Mouse (Mus musculus) liver, adult 2 months (tissue): ENCODE measurements around the gene Fam185a. TPM values are rescaled to one million over a fixed set of nuclear protein-coding genes. Genes with fewer than 3 reads are reported as not detected.

ENCODE experiments used
- DNase-seq: peaks from one replicate; pipeline ENCODE4 v3.0.0-alpha.2; 2011; ENCODE audit warnings: low read depth, low spot score; ENCODE audit errors: extremely low read depth
- H3K27ac ChIP-seq: fragments of 200-500 bp; replicated peaks from 2 replicates; pipeline ENCODE4 v1.5.1; 2012; ENCODE audit warnings: low read depth, mild to moderate bottlenecking, control low read depth, inconsistent platforms, low read length; ENCODE audit not compliant: insufficient read depth
- H3K27me3 ChIP-seq: fragments of 200-500 bp; 2 replicates; pipeline ENCODE4 v1.6.1; 2012; ENCODE audit warnings: mild to moderate bottlenecking, moderate library complexity, low read length, inconsistent platforms; ENCODE audit not compliant: control insufficient read depth, insufficient read depth
- H3K36me3 ChIP-seq: fragments of 200-500 bp; 2 replicates; pipeline ENCODE4 v1.6.1; 2012; ENCODE audit warnings: low read length, inconsistent platforms; ENCODE audit not compliant: control insufficient read depth, insufficient read depth
- H3K4me1 ChIP-seq: fragments of 200-500 bp; 2 replicates; pipeline ENCODE4 v1.6.1; 2011; ENCODE audit warnings: low read length; ENCODE audit not compliant: control insufficient read depth, insufficient read depth
- H3K4me3 ChIP-seq: fragments of 200-500 bp; 2 replicates; pipeline ENCODE4 v1.5.1; 2011; ENCODE audit warnings: low read depth, mild to moderate bottlenecking, control low read depth, low read length, moderate library complexity; ENCODE audit not compliant: insufficient read depth
- H3K79me2 ChIP-seq: fragments of 200-500 bp; 2 replicates; pipeline ENCODE4 v1.6.1; 2012; ENCODE audit warnings: inconsistent platforms, mild to moderate bottlenecking, low read length, moderate library complexity; ENCODE audit not compliant: control insufficient read depth, insufficient read depth
- H3K9ac ChIP-seq: fragments of 200-500 bp; 2 replicates; pipeline ENCODE4 v1.6.1; 2012; ENCODE audit warnings: low read depth, mild to moderate bottlenecking, control low read depth, inconsistent platforms, low read length
- CTCF ChIP-seq: fragments of 200-500 bp; IDR thresholded peaks from 2 replicates; pipeline ENCODE4 v1.5.1; 2011; ENCODE audit warnings: low read depth, low read length, control low read depth
- POLR2A ChIP-seq: fragments of 200-500 bp; IDR thresholded peaks from 2 replicates; pipeline ENCODE4 v1.6.1; 2011; ENCODE audit warnings: low read length, control low read depth; ENCODE audit not compliant: insufficient read depth; ENCODE audit errors: extremely low read depth
- WGBS: fragments of 180-500 bp; shearing (Covaris S2); methylation state at CpG from one replicate; pipeline ENCODE4 v1.1.7; 2018; 5-methylcytosine and 5-hydroxymethylcytosine counted together
- polyA plus RNA-seq: library from polyadenylated mRNA; depleted of rRNA; stranded (reverse); fragments of >200 nt; gene quantifications from 2 replicates; pipeline ENCODE4 v1.2.3, GENCODE M21; 2012
- total RNA-seq: library from RNA; depleted of rRNA; stranded (reverse); fragments of >200 nt; gene quantifications from 2 replicates; pipeline ENCODE4 v1.2.3, GENCODE M21; 2014

Fam185a gene
- total and polyA plus RNA-seq, 2 experiments: 1.7 to 9.8 TPM

DNA sequence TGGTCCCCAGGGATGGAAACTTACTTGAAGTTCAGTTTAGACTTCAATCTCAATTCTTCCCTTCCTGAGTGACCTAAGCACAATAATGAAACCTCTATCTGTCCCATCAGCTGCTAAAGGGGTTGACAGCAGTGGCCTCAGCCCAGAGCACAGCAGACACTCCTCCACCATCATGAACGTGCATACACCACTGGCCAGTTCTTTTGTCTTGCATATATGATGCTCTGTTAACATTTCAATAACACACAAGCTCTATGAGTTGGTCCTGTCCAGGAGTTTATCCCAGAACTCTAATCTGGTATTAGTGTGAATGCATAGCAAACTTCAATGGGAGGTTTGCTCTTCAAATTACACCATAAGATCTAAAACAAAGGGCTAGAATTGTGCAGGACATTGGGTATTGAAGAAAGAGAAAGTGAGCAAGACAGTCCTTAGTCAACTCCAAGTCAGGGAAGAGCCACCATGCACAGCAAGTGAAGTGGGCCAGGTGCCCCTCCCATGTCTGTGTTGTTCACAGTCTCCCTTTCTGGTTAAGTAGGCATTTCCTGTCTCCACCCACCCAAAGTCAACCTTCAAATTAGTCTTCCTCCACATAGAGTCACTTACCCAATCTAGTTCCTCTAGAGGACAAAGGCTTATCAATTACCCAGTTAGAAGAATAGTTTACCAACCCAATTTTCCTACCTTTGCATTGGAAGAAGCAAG lies 10.5 kb upstream of the Fam185a start:
- Histone ChIP-seq H3K9ac (no peak overlapping the region), H3K4me1 (no peaks in the 10 kb centered on the region), H3K27me3 (no peaks in the 10 kb centered on the region), H3K4me3 (no peak overlapping the region), H3K36me3 (no peaks in the 10 kb centered on the region), H3K79me2 (no peaks in the 10 kb centered on the region), H3K27ac (no peak overlapping the region)
- 60% methylated on average over 1 of the region's 1 CpGs for WGBS
- DNase-seq: no peak
- TF ChIP-seq CTCF: no peak
- no peak for TF ChIP-seq POLR2A

DNA sequence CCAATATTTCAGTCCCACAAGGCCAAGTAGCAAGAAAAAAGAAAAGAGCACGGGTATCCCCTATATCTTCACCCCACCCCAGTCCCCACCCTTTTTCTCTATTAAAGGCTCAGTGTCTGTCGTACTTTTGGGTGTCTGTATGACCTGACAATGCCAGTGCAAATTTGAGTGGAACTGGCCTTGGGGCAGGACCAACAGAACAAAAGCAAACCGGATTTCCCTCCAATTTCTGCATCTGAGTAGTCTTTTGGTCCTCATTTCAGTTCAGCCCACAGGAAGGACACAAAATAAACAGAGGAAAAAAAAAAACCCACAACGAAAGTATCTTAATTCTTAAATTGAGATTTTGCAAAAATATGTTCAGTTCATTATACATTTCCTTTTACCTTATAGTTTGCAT lies 6.1 kb upstream of the Fam185a start:
- H3K27ac ChIP-seq: no peak overlapping the region
- H3K27me3 ChIP-seq: no peaks in the 10 kb centered on the region
- no peaks in the 10 kb centered on the region for H3K4me1 ChIP-seq
- TF ChIP-seq POLR2A: no peak
- TF ChIP-seq CTCF: no peak
- no peaks in the 10 kb centered on the region for H3K36me3 ChIP-seq
- 66% methylated on average over 4 of the region's 4 CpGs for WGBS
- H3K79me2 ChIP-seq: no peaks in the 10 kb centered on the region
- H3K9ac ChIP-seq: no peak overlapping the region
- H3K4me3 ChIP-seq: no peak overlapping the region
- no peak for DNase-seq

DNA sequence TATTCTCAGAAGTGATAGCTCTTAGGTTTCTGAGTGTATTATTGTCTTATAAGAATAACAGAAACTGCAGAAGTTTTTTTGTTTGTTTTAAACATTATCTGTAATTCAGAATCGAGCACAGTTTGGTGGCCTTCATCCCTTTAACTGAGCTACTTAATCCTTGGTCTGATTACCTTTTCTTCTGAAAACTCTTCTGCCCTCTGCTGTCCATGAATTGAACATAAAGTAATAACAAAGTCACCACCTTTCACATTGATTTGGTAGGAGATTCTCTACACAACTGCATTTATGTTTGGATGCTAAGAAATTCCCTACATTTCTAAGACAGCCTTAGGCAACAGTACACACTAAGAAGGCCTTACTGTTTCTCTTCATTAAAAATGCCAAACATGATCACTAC lies 4.1 kb upstream of the Fam185a start:
- Histone ChIP-seq H3K4me3 (no peak overlapping the region), H3K27ac (no peak overlapping the region), H3K79me2 (no peaks in the 10 kb centered on the region), H3K4me1 (0 out of 2 replicates have a peak, but pooled peaks cover 1% of the 10 kb centered on the region), H3K36me3 (no peaks in the 10 kb centered on the region), H3K9ac (no peak overlapping the region), H3K27me3 (no peaks in the 10 kb centered on the region)
- TF ChIP-seq POLR2A (no peak), CTCF (peak; percentile 26)
- 5% methylated on average over 1 of the region's 1 CpGs for WGBS
- peak; percentile 28 for DNase-seq

DNA sequence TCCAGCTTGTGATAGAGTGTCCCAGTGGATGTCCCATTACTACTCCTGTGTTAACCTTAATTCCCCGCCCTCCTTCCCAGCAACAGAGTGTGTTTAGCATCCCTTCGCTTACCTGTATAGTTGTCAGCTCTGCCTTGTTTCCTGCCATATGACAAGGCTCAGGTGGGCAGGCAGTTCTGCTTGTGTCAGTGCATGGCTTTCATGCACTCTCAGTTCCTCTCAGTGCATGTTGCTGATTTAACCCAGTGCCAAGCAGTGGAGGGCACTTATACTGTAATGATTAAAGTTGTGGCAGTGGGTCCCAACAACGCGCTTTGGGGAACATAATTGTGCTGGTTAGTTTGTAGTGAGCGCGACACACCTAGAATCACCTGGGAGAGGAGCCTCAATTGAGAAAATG lies 1.9 kb downstream of the Fam185a start:
- DNase-seq: no peak
- WGBS: 98% methylated on average over 6 of the region's 6 CpGs

DNA sequence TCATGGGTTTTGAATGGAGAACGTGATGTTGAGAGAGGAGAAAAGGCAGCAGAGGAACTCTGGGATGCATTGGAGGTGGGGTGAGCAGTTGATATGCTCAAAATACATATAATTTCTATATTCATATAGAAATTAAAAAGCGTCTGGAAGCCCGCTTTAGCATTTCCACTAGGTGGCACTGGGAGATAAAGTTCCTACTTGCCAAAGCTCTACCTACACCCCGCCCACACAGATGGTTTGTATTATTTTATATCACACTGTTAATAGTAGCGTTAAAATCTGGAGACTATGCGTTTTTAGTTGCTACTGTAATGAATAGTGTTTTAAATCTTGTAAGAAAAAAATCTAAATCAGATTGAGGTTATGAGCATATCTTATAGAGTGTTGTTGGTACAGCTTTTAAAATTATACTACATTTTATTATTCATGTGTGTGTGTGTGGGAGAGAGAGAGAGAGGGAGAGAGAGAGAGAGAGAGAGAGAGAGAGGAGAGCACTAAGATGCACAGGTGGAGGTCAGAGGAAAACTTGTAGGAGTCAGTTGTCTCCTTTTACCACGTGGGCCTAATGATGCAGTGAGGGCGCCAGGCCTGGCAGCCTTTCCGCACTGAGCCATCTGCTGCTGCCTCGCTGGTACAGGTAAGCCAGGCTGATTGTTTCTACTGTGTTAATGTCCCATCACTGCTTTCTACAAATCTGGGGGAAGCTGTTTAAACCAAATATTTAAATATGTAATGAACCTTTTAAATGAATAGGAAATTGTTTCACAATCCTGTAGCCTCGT lies 9.6 kb downstream of the Fam185a start:
- no peaks in the 10 kb centered on the region for H3K27me3 ChIP-seq
- H3K79me2 ChIP-seq: no peaks in the 10 kb centered on the region; the same call in 1 of the 2 replicates
- H3K9ac ChIP-seq: no peak overlapping the region
- H3K4me3 ChIP-seq: no peak overlapping the region
- no peaks in the 10 kb centered on the region for H3K4me1 ChIP-seq
- H3K27ac ChIP-seq: no peak overlapping the region
- H3K36me3 ChIP-seq: peaks cover 7% of the 10 kb centered on the region; the same call in 1 of the 2 replicates
- 83% methylated on average over 11 of the region's 11 CpGs for WGBS
- DNase-seq: no peak
- TF ChIP-seq CTCF (no peak), POLR2A (no peak)

More for the DNA sequence above, 1.9 kb downstream of the Fam185a start:
- no peak overlapping the region for H3K9ac ChIP-seq
- peaks cover 2% of the 10 kb centered on the region; the same call in 1 of the 2 replicates for H3K36me3 ChIP-seq
- H3K4me1 ChIP-seq: 0 out of 2 replicates have a peak, but pooled peaks cover 3% of the 10 kb centered on the region
- no peaks in the 10 kb centered on the region for H3K27me3 ChIP-seq
- H3K79me2 ChIP-seq: peaks cover 3% of the 10 kb centered on the region; the same call in 1 of the 2 replicates
- no peak for TF ChIP-seq CTCF
- TF ChIP-seq POLR2A: no peak
- no peak overlapping the region for H3K4me3 ChIP-seq
- H3K27ac ChIP-seq: no peak overlapping the region

DNA sequence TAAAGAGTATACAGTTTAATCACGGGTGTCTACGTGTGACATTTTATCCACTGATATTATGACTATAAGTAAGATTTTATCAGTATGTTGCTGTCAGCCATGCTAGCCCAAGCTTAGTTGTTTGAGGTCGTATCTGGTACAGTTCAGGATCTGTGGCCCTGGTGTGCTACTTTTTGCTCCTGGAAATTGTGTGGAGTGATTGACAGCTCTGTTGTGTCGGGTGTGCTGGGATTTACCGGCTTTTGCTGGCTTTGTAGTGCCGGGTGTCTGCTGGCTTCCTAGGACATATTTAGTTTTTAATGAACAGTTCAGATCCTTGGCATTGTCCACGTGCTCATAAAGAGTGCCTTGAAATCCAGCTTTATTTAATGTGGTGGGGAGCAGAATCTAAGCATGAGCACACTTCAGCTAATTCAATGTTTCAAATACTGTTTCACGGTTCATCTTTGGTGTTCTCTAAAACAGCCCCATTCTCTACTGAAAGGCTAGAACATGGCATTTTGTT lies 11.8 kb downstream of the Fam185a start:
- 93% methylated on average over 8 of the region's 8 CpGs for WGBS
- TF ChIP-seq POLR2A (no peak), CTCF (no peak)
- Histone ChIP-seq H3K9ac (no peak overlapping the region), H3K4me3 (no peak overlapping the region), H3K36me3 (peaks cover 5% of the 10 kb centered on the region; the same call in 1 of the 2 replicates), H3K4me1 (no peaks in the 10 kb centered on the region), H3K27me3 (no peaks in the 10 kb centered on the region), H3K79me2 (no peaks in the 10 kb centered on the region; the same call in 1 of the 2 replicates), H3K27ac (no peak overlapping the region)
- DNase-seq: no peak
